Comparison of ENCODE assay signal across 28 mouse cellular contexts in the genomic region with DNA sequence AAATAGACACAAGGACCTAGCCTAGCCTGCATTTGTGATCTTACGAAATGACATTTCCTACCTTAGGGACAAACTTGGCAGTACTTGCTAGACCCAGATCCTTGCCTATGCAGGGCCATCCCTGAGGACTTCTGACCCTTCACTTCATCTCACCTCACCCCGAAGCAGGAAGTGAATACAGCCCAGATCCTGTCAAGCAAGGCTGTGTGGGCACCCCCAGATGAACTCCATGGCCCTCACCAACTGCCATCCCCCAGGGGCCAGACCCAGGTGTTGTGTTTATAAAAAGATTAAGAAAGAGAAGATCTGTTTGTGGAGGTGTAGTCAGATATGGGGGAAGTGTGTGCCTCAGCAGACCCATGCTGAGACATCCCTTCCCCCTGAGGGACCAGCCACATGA. TPM values are rescaled to one million over a fixed set of nuclear protein-coding genes. Genes with fewer than 3 reads are reported as not detected.
DNase-seq lines count a peak whose midpoint lies in the region; TF ChIP-seq lines count a peak whose summit lies in the region.
"Had no signal": no experiment of that assay in that cellular context is flagged by ENCODE, and none has a peak within 500 bp of the region (broad histone marks: within the 10 kb centered on the region; RNA-seq: fewer than 3 reads in every experiment).

No protein-coding gene starts in this region.

- no peak overlapping the region for H3K4me3 ChIP-seq in heart, adult 2 months
- H3K4me3 ChIP-seq in CH12.LX (replicated peaks in 1 of 3; ENCODE audit: low read depth in 2 of 3, low read length in 2 of 3, poor library complexity in 1 of 3) = no peak overlapping the region

- H3K9me3 ChIP-seq in CH12.LX (replicated peaks; ENCODE audit: low read length) = no peaks in the 10 kb centered on the region
- H3K9me3 ChIP-seq: G1E had no signal

- in situ Hi-C loops in CH12.LX (cut with MboI; ENCODE audit: low pct_ligation_motif_present, low pct_unique_long_range_greater_than_20kb, low sequenced_read_pairs) = no loop called here

- TF ChIP-seq EP300 in heart, adult 2 months (IDR thresholded peaks at IDR 0.05; ENCODE audit: insufficient read depth, low read depth, low read length) = no peak
- TF ChIP-seq EP300 in CH12.LX (IDR thresholded peaks at IDR 0.05; ENCODE audit: low read length) = no peak

- TF ChIP-seq CTCF in heart, adult 2 months (IDR thresholded peaks at IDR 0.05) = no peak
- no peak for TF ChIP-seq CTCF in CH12.LX (conservative IDR thresholded peaks at IDR 0.05 in 1 of 2, IDR thresholded peaks at IDR 0.05 in 1 of 2; ENCODE audit: low read depth in 2 of 2, low read length in 2 of 2)

- H3K27me3 ChIP-seq in heart, adult 2 months (ENCODE audit: control insufficient read depth, insufficient read depth, low read length) = no peaks in the 10 kb centered on the region
- peaks cover 41% of the 10 kb centered on the region for H3K27me3 ChIP-seq in CH12.LX (replicated peaks)

- TF ChIP-seq POLR2A in heart, adult 2 months (IDR thresholded peaks at IDR 0.05; ENCODE audit: insufficient read depth, low read depth, low read length) = no peak
- TF ChIP-seq POLR2A in CH12.LX (IDR thresholded peaks at IDR 0.05; ENCODE audit: low read depth, low read length) = no peak

- 64% methylated on average over 2 of the region's 2 CpGs for WGBS in heart, adult 2 months

- H3K9ac ChIP-seq in heart, adult 2 months (ENCODE audit: low read depth, low read length) = no peak overlapping the region
- no peak overlapping the region for H3K9ac ChIP-seq in CH12.LX (ENCODE audit: insufficient read depth, low read depth)

- no peaks in the 10 kb centered on the region for H3K79me2 ChIP-seq in heart, adult 2 months (replicated peaks; ENCODE audit: control insufficient read depth, insufficient read depth, low read length)
- no peaks in the 10 kb centered on the region for H3K79me2 ChIP-seq in CH12.LX (replicated peaks; ENCODE audit: control insufficient read depth, extremely low read depth, insufficient read depth, poor library complexity, severe bottlenecking)

- dilution Hi-C loops in CH12.LX (cut with MboI; ENCODE audit: extremely low pct_ligation_motif_present, extremely low pct_unique_long_range_greater_than_20kb, low sequenced_read_pairs) = no loop called here

- no peaks in the 10 kb centered on the region for H3K4me1 ChIP-seq in heart, adult 2 months (ENCODE audit: control insufficient read depth, insufficient read depth, low read length)
- H3K4me1 ChIP-seq in CH12.LX (ENCODE audit: control insufficient read depth in 1 of 2, insufficient read depth in 2 of 2) = peaks cover 0 to 13% of the 10 kb centered on the region in 2 experiments; a peak in 2 of 4 replicates

- H3K27ac ChIP-seq in heart, adult 2 months = no peak overlapping the region
- no peak overlapping the region for H3K27ac ChIP-seq in CH12.LX (ENCODE audit: insufficient read depth, low read depth)

- H3K4me2 ChIP-seq in CH12.LX (ENCODE audit: insufficient read depth, low read depth, poor library complexity, severe bottlenecking) = no peak overlapping the region

- intact Hi-C loops in heart, adult 2 months (cut with DNase I) = no loop called here

- no peaks in the 10 kb centered on the region for H3K36me3 ChIP-seq in heart, adult 2 months (ENCODE audit: control insufficient read depth, insufficient read depth, low read length)
- H3K36me3 ChIP-seq in CH12.LX (replicated peaks in 1 of 2; ENCODE audit: control insufficient read depth in 1 of 2, insufficient read depth in 1 of 2, low read length in 1 of 2) = no peaks in the 10 kb centered on the region
- H3K36me3 ChIP-seq: G1E had no signal

- no peak for TF ChIP-seq RAD21 in CH12.LX (IDR thresholded peaks at IDR 0.05; ENCODE audit: low read depth, low read length)

- peak; percentile 64 for DNase-seq in heart, adult 11 months
- DNase-seq in heart, adult 2 months = no peak
- DNase-seq in A20 (ENCODE audit: low read depth, low spot score) (peak; percentile 58), CH12.LX (ENCODE audit: extremely low read depth) (peak; percentile 6)
- DNase-seq in yolk sac, embryonic 10.5 days (ENCODE audit: low spot score) = no peak
- DNase-seq in layer of hippocampus, adult 9-11 months = no peak
- DNase-seq: adrenal gland, adult 2 months; adrenal gland, adult 8-10 months; adrenal gland, postnatal 10 days; adrenal gland, postnatal 14 days; adrenal gland, postnatal 25 days; adrenal gland, postnatal 36 days; B cell, adult 2 months; cerebellum, adult 11 months; cerebellum, adult 11-12 months; cerebellum, adult 18-20 months; cerebellum, adult 2 months; cerebellum, adult 8-10 months had no signal

TF ChIP-seq in CH12.LX, 34 proteins besides CTCF, POLR2A, EP300 and RAD21:
- TF ChIP-seq TBP (conservative IDR thresholded peaks at IDR 0.05; ENCODE audit: low read depth, low read length) = no peak
- TF ChIP-seq KAT2A (IDR thresholded peaks at IDR 0.05; ENCODE audit: insufficient replicate concordance, low read length) = no peak
- no peak for TF ChIP-seq MEF2A (IDR thresholded peaks at IDR 0.05; ENCODE audit: borderline replicate concordance, low read depth, low read length)
- TF ChIP-seq NRF1 (IDR thresholded peaks at IDR 0.05; ENCODE audit: low read depth, low read length) = no peak
- TF ChIP-seq ZNF384 (IDR thresholded peaks at IDR 0.05; ENCODE audit: low read depth, low read length) = no peak
- TF ChIP-seq SMC3 (IDR thresholded peaks at IDR 0.05; ENCODE audit: low read depth, low read length) = no peak
- TF ChIP-seq MXI1 (IDR thresholded peaks at IDR 0.05; ENCODE audit: low read depth, low read length) = no peak
- TF ChIP-seq ZMIZ1 (IDR thresholded peaks at IDR 0.05; ENCODE audit: low read depth, low read length) = no peak
- TF ChIP-seq USF1 (IDR thresholded peaks at IDR 0.05; ENCODE audit: low read depth, low read length) = no peak
- no peak for TF ChIP-seq GABPA (IDR thresholded peaks at IDR 0.05; ENCODE audit: insufficient replicate concordance, low read depth, low read length)
- no peak for TF ChIP-seq JUND (conservative IDR thresholded peaks at IDR 0.05; ENCODE audit: low read depth, low read length)
- no peak for TF ChIP-seq ETS1 (conservative IDR thresholded peaks at IDR 0.05; ENCODE audit: low read depth, low read length)
- TF ChIP-seq E2F4 (IDR thresholded peaks at IDR 0.05; ENCODE audit: insufficient replicate concordance, low read depth, low read length) = no peak
- TF ChIP-seq RCOR1 (conservative IDR thresholded peaks at IDR 0.05; ENCODE audit: low read depth, low read length) = no peak
- TF ChIP-seq USF2 (conservative IDR thresholded peaks at IDR 0.05; ENCODE audit: low read depth, low read length) = no peak

RNA-seq across cellular contexts. Expression of gene Lcn11, which starts 2.2 kb away (rescaled TPM):
- total RNA-seq in heart, adult 2 months (2021) = not detected
- not detected in 2 replicates for polyA plus RNA-seq in heart, adult 2 months (2012; rRNA removed)
- total RNA-seq in CH12.LX (2012; rRNA removed) (not detected in 2 replicates), CH12.LX (2014; rRNA removed) (not detected in 2 replicates)
- not detected in 2 replicates for polyA plus RNA-seq in CH12.LX (2012; ENCODE audit: insufficient read length, low read depth)
- total RNA-seq: adrenal gland, adult 18-20 months; adrenal gland, adult 2 months; adrenal gland, adult 8-10 months; adrenal gland, postnatal 10 days; adrenal gland, postnatal 14 days; adrenal gland, postnatal 25 days; adrenal gland, postnatal 36 days; adrenal gland, postnatal 4 days; ES-E14; G1E; MEL had no signal
- polyA plus RNA-seq: activated CD4-positive, CD25-positive, alpha-beta regulatory T cell, adult 4 months; adrenal gland, adult 2 months; brain, embryonic 14.5 days; C2C12; CD4-positive, CD25-positive, alpha-beta regulatory T cell, adult 4 months; cerebellum, adult 2 months; G1E; Patski had no signal

RNA-seq across cellular contexts. Expression of gene Gm13539, which starts 7.4 kb away (rescaled TPM):
- not detected for total RNA-seq in heart, adult 2 months (2021)
- polyA plus RNA-seq in heart, adult 2 months (2012; rRNA removed) = not detected in 2 replicates
- not detected in 2 replicates for total RNA-seq in CH12.LX (2012; rRNA removed)
- not detected in 2 replicates for total RNA-seq in CH12.LX (2014; rRNA removed)
- polyA plus RNA-seq in CH12.LX (2012; ENCODE audit: insufficient read length, low read depth) = not detected in 2 replicates
- total RNA-seq: adrenal gland, adult 18-20 months; adrenal gland, adult 2 months; adrenal gland, adult 8-10 months; adrenal gland, postnatal 10 days; adrenal gland, postnatal 14 days; adrenal gland, postnatal 25 days; adrenal gland, postnatal 36 days; adrenal gland, postnatal 4 days; ES-E14; G1E; MEL had no signal
- polyA plus RNA-seq: activated CD4-positive, CD25-positive, alpha-beta regulatory T cell, adult 4 months; adrenal gland, adult 2 months; brain, embryonic 14.5 days; C2C12; CD4-positive, CD25-positive, alpha-beta regulatory T cell, adult 4 months; cerebellum, adult 2 months; G1E; Patski had no signal

RNA-seq across cellular contexts. Expression of gene Lcn3, which starts 9.3 kb away (rescaled TPM):
- total RNA-seq in heart, adult 2 months (2021) = not detected
- not detected in 2 replicates for polyA plus RNA-seq in heart, adult 2 months (2012; rRNA removed)
- total RNA-seq in CH12.LX (2012; rRNA removed) (not detected in 2 replicates), CH12.LX (2014; rRNA removed) (not detected in 2 replicates)
- polyA plus RNA-seq in CH12.LX (2012; ENCODE audit: insufficient read length, low read depth) = not detected in 2 replicates
- total RNA-seq: adrenal gland, adult 18-20 months; adrenal gland, adult 2 months; adrenal gland, adult 8-10 months; adrenal gland, postnatal 10 days; adrenal gland, postnatal 14 days; adrenal gland, postnatal 25 days; adrenal gland, postnatal 36 days; adrenal gland, postnatal 4 days; ES-E14; G1E; MEL had no signal
- polyA plus RNA-seq: activated CD4-positive, CD25-positive, alpha-beta regulatory T cell, adult 4 months; adrenal gland, adult 2 months; brain, embryonic 14.5 days; C2C12; CD4-positive, CD25-positive, alpha-beta regulatory T cell, adult 4 months; cerebellum, adult 2 months; G1E; Patski had no signal

RNA-seq across cellular contexts. Expression of gene Obp2b, which starts 37.8 kb away (rescaled TPM):
- total RNA-seq in heart, adult 2 months (2021) = not detected
- not detected in 2 replicates for polyA plus RNA-seq in heart, adult 2 months (2012; rRNA removed)
- total RNA-seq in CH12.LX (2012; rRNA removed) (not detected in 2 replicates), CH12.LX (2014; rRNA removed) (not detected in 2 replicates)
- polyA plus RNA-seq in CH12.LX (2012; ENCODE audit: insufficient read length, low read depth) = not detected in 2 replicates
- total RNA-seq: adrenal gland, adult 18-20 months; adrenal gland, adult 2 months; adrenal gland, adult 8-10 months; adrenal gland, postnatal 10 days; adrenal gland, postnatal 14 days; adrenal gland, postnatal 25 days; adrenal gland, postnatal 36 days; adrenal gland, postnatal 4 days; ES-E14; G1E; MEL had no signal
- polyA plus RNA-seq: activated CD4-positive, CD25-positive, alpha-beta regulatory T cell, adult 4 months; adrenal gland, adult 2 months; brain, embryonic 14.5 days; C2C12; CD4-positive, CD25-positive, alpha-beta regulatory T cell, adult 4 months; cerebellum, adult 2 months; G1E; Patski had no signal

RNA-seq across cellular contexts. Expression of gene Glt6d1, which starts 41.0 kb away (rescaled TPM):
- not detected for total RNA-seq in heart, adult 2 months (2021)
- polyA plus RNA-seq in heart, adult 2 months (2012; rRNA removed) = not detected in 2 replicates
- total RNA-seq in CH12.LX (2012; rRNA removed) = not detected in 2 replicates
- not detected in 2 replicates for total RNA-seq in CH12.LX (2014; rRNA removed)
- not detected in 2 replicates for polyA plus RNA-seq in CH12.LX (2012; ENCODE audit: insufficient read length, low read depth)
- total RNA-seq: adrenal gland, adult 18-20 months; adrenal gland, adult 2 months; adrenal gland, adult 8-10 months; adrenal gland, postnatal 10 days; adrenal gland, postnatal 14 days; adrenal gland, postnatal 25 days; adrenal gland, postnatal 36 days; adrenal gland, postnatal 4 days; ES-E14; G1E; MEL had no signal
- polyA plus RNA-seq: activated CD4-positive, CD25-positive, alpha-beta regulatory T cell, adult 4 months; adrenal gland, adult 2 months; brain, embryonic 14.5 days; C2C12; CD4-positive, CD25-positive, alpha-beta regulatory T cell, adult 4 months; cerebellum, adult 2 months; G1E; Patski had no signal

Comparison
In these comparisons a context has a peak if more than half of its experiments do, and no peak if none do; other contexts are left out.
1. DNase-seq: peak in heart, adult 11 months (single experiment), A20 (single experiment) and CH12.LX (single experiment); none in heart, adult 2 months (0 of 2), yolk sac, embryonic 10.5 days (single experiment) and layer of hippocampus, adult 9-11 months (single experiment).